Comparison of ENCODE assay signal across 16 mouse cellular contexts in the genomic region with DNA sequence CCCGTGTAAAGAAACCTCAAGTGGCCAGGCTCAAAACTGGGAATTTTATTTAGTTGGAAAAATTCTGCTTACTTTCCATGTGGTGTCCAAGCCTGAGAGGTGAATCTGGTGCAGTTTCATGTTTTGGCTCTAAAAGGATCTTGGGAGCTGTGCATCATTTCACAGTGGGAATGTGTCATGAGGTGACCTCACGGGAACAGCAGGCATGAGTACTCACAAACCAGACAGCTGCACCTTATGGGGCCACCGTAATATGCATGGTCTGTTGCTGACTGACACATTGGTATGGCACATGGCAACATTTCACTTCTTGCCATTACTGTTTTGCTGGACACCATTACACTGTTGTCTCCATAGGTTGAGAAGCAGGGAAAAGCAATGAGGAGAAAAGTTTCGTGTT.
"Had no signal": no experiment of that assay in that cellular context is flagged by ENCODE, and none has a peak within 500 bp of the region (broad histone marks: within the 10 kb centered on the region; RNA-seq: fewer than 3 reads in every experiment).

No protein-coding gene starts in this region.

- H3K27ac ChIP-seq: kidney, embryonic 15.5 days; limb, embryonic 10.5 days; liver, embryonic 15.5 days; midbrain, embryonic 10.5 days; neural tube, embryonic 13.5 days had no signal

- H3K9ac ChIP-seq: kidney, embryonic 15.5 days; liver, embryonic 15.5 days; lung, embryonic 14.5 days; neural tube, embryonic 13.5 days had no signal

- H3K27me3 ChIP-seq: kidney, embryonic 15.5 days; liver, embryonic 15.5 days; neural tube, embryonic 13.5 days had no signal

- H3K9me3 ChIP-seq: kidney, embryonic 15.5 days; limb, embryonic 10.5 days; liver, embryonic 15.5 days; midbrain, embryonic 10.5 days; neural tube, embryonic 13.5 days had no signal

- H3K4me1 ChIP-seq: kidney, embryonic 15.5 days; limb, embryonic 10.5 days; midbrain, embryonic 10.5 days; neural tube, embryonic 13.5 days had no signal

- H3K4me2 ChIP-seq: kidney, embryonic 15.5 days; liver, embryonic 11.5 days; liver, embryonic 15.5 days; lung, embryonic 14.5 days; neural tube, embryonic 13.5 days had no signal

- H3K4me3 ChIP-seq: kidney, embryonic 15.5 days; limb, embryonic 10.5 days; liver, embryonic 15.5 days; midbrain, embryonic 10.5 days; neural tube, embryonic 13.5 days had no signal

- DNase-seq: kidney, adult 2 months; kidney, postnatal 36 days; lung, embryonic 14.5 days; lung, postnatal 10 days; midbrain, embryonic 14.5 days; retina, postnatal 1 day; right cerebral cortex, postnatal 4 days; spleen, adult 18-20 months; thymus, adult 2 months; thymus, postnatal 25 days had no signal
